Mouse (Mus musculus) erythroblast, embryonic 14.5 days (primary cell): ENCODE measurements around the gene Adamts2. TPM values are rescaled to one million over a fixed set of nuclear protein-coding genes. Genes with fewer than 3 reads are reported as not detected.

Experiments
- H3K27me3 ChIP-seq: 2 replicates; pipeline ENCODE4 v1.6.1; 2012; ENCODE audit warnings: inconsistent platforms; ENCODE audit not compliant: control insufficient read depth
- H3K36me3 ChIP-seq: 2 replicates; pipeline ENCODE4 v1.6.1; 2012; ENCODE audit warnings: mild to moderate bottlenecking, inconsistent platforms; ENCODE audit not compliant: control insufficient read depth
- H3K4me1 ChIP-seq: 2 replicates; pipeline ENCODE4 v1.6.1; 2012; ENCODE audit warnings: inconsistent platforms; ENCODE audit not compliant: control insufficient read depth
- H3K4me3 ChIP-seq: replicated peaks from 2 replicates; pipeline ENCODE3; 2012; ENCODE audit warnings: moderate library complexity, mild to moderate bottlenecking, inconsistent platforms
- H3K9me3 ChIP-seq: 2 replicates; pipeline ENCODE4 v1.6.1; 2012; ENCODE audit warnings: low read length, inconsistent platforms, mixed read lengths; ENCODE audit not compliant: control insufficient read depth
- GATA1 ChIP-seq: IDR thresholded peaks from 2 replicates; pipeline ENCODE4 v1.6.1; 2012; ENCODE audit warnings: low read length, inconsistent platforms, mixed read lengths
- TAL1 ChIP-seq: IDR thresholded peaks from 3 replicates; pipeline ENCODE4 v1.6.1; 2012; ENCODE audit warnings: low read length, inconsistent platforms, mixed read lengths
- polyA plus RNA-seq: library from polyadenylated mRNA; stranded (reverse); fragments of >175 nt; gene quantifications from 2 replicates; pipeline ENCODE4 v1.2.3, GENCODE M21; 2012

The Adamts2 gene
- polyA plus RNA-seq, 1 experiment: not detected

GRCm38 (mm10) chr11:50637026-50637425 is 35.1 kb downstream of the Adamts2 start:
- Histone ChIP-seq H3K36me3 (no peaks in the 10 kb centered on the region), H3K4me3 (no peak overlapping the region), H3K27me3 (no peaks in the 10 kb centered on the region), H3K4me1 (no peaks in the 10 kb centered on the region), H3K9me3 (no peaks in the 10 kb centered on the region)
- no peak for TF ChIP-seq GATA1
- no peak for TF ChIP-seq TAL1

- TF ChIP-seq TAL1: no peak
- TF ChIP-seq GATA1: no peak
- no peaks in the 10 kb centered on the region for H3K27me3 ChIP-seq
- H3K4me3 ChIP-seq: no peak overlapping the region
- H3K4me1 ChIP-seq: no peaks in the 10 kb centered on the region
- no peaks in the 10 kb centered on the region for H3K9me3 ChIP-seq
- no peaks in the 10 kb centered on the region for H3K36me3 ChIP-seq
Measured at GRCm38 (mm10) chr11:50638197-50638867, 36.4 kb downstream of the Adamts2 start.

- Histone ChIP-seq H3K4me3 (no peak overlapping the region), H3K36me3 (no peaks in the 10 kb centered on the region), H3K27me3 (no peaks in the 10 kb centered on the region), H3K4me1 (no peaks in the 10 kb centered on the region), H3K9me3 (no peaks in the 10 kb centered on the region)
- TF ChIP-seq TAL1 (no peak), GATA1 (no peak)
Measured at GRCm38 (mm10) chr11:50638868-50639220, 37.0 kb downstream of the Adamts2 start.

GRCm38 (mm10) chr11:50642583-50642982 is 40.7 kb downstream of the Adamts2 start:
- Histone ChIP-seq H3K4me1 (no peaks in the 10 kb centered on the region), H3K9me3 (no peaks in the 10 kb centered on the region), H3K36me3 (no peaks in the 10 kb centered on the region), H3K27me3 (no peaks in the 10 kb centered on the region), H3K4me3 (no peak overlapping the region)
- no peak for TF ChIP-seq GATA1
- TF ChIP-seq TAL1: no peak

- no peaks in the 10 kb centered on the region for H3K27me3 ChIP-seq
- TF ChIP-seq GATA1: no peak
- TF ChIP-seq TAL1: no peak
Measured at GRCm38 (mm10) chr11:50646148-50646547, 44.3 kb downstream of the Adamts2 start.

GRCm38 (mm10) chr11:50648143-50648807 is 46.4 kb downstream of the Adamts2 start:
- Histone ChIP-seq H3K27me3 (no peaks in the 10 kb centered on the region), H3K9me3 (no peaks in the 10 kb centered on the region), H3K4me3 (no peak overlapping the region), H3K4me1 (no peaks in the 10 kb centered on the region), H3K36me3 (no peaks in the 10 kb centered on the region)
- TF ChIP-seq TAL1 (no peak), GATA1 (no peak)

More at GRCm38 (mm10) chr11:50646148-50646547, 44.3 kb downstream of the Adamts2 start:
- Histone ChIP-seq H3K4me1 (no peaks in the 10 kb centered on the region), H3K9me3 (no peaks in the 10 kb centered on the region), H3K4me3 (no peak overlapping the region), H3K36me3 (no peaks in the 10 kb centered on the region)

GRCm38 (mm10) chr11:50650037-50650436 is 48.2 kb downstream of the Adamts2 start:
- Histone ChIP-seq H3K4me3 (no peak overlapping the region), H3K4me1 (no peaks in the 10 kb centered on the region), H3K27me3 (no peaks in the 10 kb centered on the region), H3K36me3 (no peaks in the 10 kb centered on the region), H3K9me3 (no peaks in the 10 kb centered on the region)
- TF ChIP-seq TAL1 (no peak), GATA1 (no peak)

- Histone ChIP-seq H3K4me3 (no peak overlapping the region), H3K36me3 (no peaks in the 10 kb centered on the region), H3K9me3 (no peaks in the 10 kb centered on the region), H3K27me3 (no peaks in the 10 kb centered on the region), H3K4me1 (no peaks in the 10 kb centered on the region)
- no peak for TF ChIP-seq TAL1
- TF ChIP-seq GATA1: no peak
Measured at GRCm38 (mm10) chr11:50653746-50654431, 52.0 kb downstream of the Adamts2 start.

- H3K4me1 ChIP-seq: no peaks in the 10 kb centered on the region
- no peak overlapping the region for H3K4me3 ChIP-seq
- no peak for TF ChIP-seq TAL1
- no peak for TF ChIP-seq GATA1
- H3K27me3 ChIP-seq: no peaks in the 10 kb centered on the region
- no peaks in the 10 kb centered on the region for H3K36me3 ChIP-seq
- no peaks in the 10 kb centered on the region for H3K9me3 ChIP-seq
Measured at GRCm38 (mm10) chr11:50658826-50659225, 56.9 kb downstream of the Adamts2 start.
